Comparison of ENCODE assay signal across 11 mouse cellular contexts in genomic region chr11:4998352-4998751, GRCm38 (mm10). TPM values are rescaled to one million over a fixed set of nuclear protein-coding genes. Genes with fewer than 3 reads are reported as not detected.
DNase-seq lines count a peak whose midpoint lies in the region; ATAC-seq lines count a peak whose summit lies in the region.
"Had no signal": no experiment of that assay in that cellular context is flagged by ENCODE, and none has a peak within 500 bp of the region (broad histone marks: within the 10 kb centered on the region; RNA-seq: fewer than 3 reads in every experiment).

No protein-coding gene starts in this region.

- H3K4me3 ChIP-seq in intestine, embryonic 15.5 days (replicated peaks): no peak overlapping the region
- H3K4me3 ChIP-seq: embryonic facial prominence, embryonic 12.5 days had no signal

- peak overlapping the region; percentile 22 for H3K4me2 ChIP-seq in intestine, embryonic 15.5 days (replicated peaks)
- H3K4me2 ChIP-seq: embryonic facial prominence, embryonic 12.5 days had no signal

- DNase-seq in heart, postnatal 4 days: peak; percentile 15
- DNase-seq in heart, adult 9 months (ENCODE audit: low spot score in 2 of 2): no peak
- DNase-seq in large intestine, adult 2 months (ENCODE audit: low read depth, low spot score): peak; percentile 75
- peak; percentile 48 for DNase-seq in retina, embryonic 14.5 days (ENCODE audit: low spot score)
- no peak for DNase-seq in right cerebral cortex, postnatal 25 days
- DNase-seq in cerebellum, postnatal 4 days (ENCODE audit: low spot score in 2 of 2): no peak
- no peak for DNase-seq in thymus, postnatal 14 days

- ATAC-seq in intestine, embryonic 15.5 days: peak; percentile 94

- H3K27ac ChIP-seq in intestine, embryonic 15.5 days: peak overlapping the region; percentile 82
- H3K27ac ChIP-seq: embryonic facial prominence, embryonic 12.5 days had no signal

- no peaks in the 10 kb centered on the region; the same call in 1 of the 2 replicates for H3K36me3 ChIP-seq in intestine, embryonic 15.5 days

- 54% methylated on average over 3 of the region's 3 CpGs for WGBS in intestine, embryonic 15.5 days
- 28% methylated on average over 3 of the region's 3 CpGs for WGBS in large intestine, adult 2 months

- no peaks in the 10 kb centered on the region for H3K9me3 ChIP-seq in intestine, embryonic 15.5 days
- H3K9me3 ChIP-seq: embryonic facial prominence, embryonic 12.5 days had no signal

- no peak overlapping the region for H3K9ac ChIP-seq in intestine, embryonic 15.5 days
- H3K9ac ChIP-seq: embryonic facial prominence, embryonic 12.5 days had no signal

- H3K4me1 ChIP-seq in intestine, embryonic 15.5 days (replicated peaks): peaks cover 13% of the 10 kb centered on the region

- no peaks in the 10 kb centered on the region for H3K27me3 ChIP-seq in intestine, embryonic 15.5 days (replicated peaks)
- H3K27me3 ChIP-seq: embryonic facial prominence, embryonic 12.5 days had no signal

RNA-seq across cellular contexts. Expression of gene Ap1b1, which starts 11.7 kb away (rescaled TPM):
- 10 to 100 TPM; 45.6 to 45.7 TPM for total RNA-seq in heart, postnatal 4 days (2021)
- 63.5 and 71.3 TPM in 2 replicates for polyA plus RNA-seq in intestine, embryonic 15.5 days (2015; fragmentation: Nextera tagmentation; extraction: Ambion mirVana)
- 76.6 and 116 TPM in 2 replicates for polyA plus RNA-seq in large intestine, adult 2 months (2012; rRNA removed)

RNA-seq across cellular contexts. Expression of gene Nefh, which starts 50.5 kb away (rescaled TPM):
- total RNA-seq in heart, postnatal 4 days (2021): not detected
- 0.58 and 0.76 TPM in 2 replicates for polyA plus RNA-seq in intestine, embryonic 15.5 days (2015; fragmentation: Nextera tagmentation; extraction: Ambion mirVana)
- 0.12 and 0.24 TPM in 2 replicates for polyA plus RNA-seq in large intestine, adult 2 months (2012; rRNA removed)
- total RNA-seq: gastrocnemius, adult 18-20 months had no signal

RNA-seq across cellular contexts. Expression of gene Rasl10a, which starts 59.6 kb away (rescaled TPM):
- total RNA-seq in heart, postnatal 4 days (2021): 1 to 10 TPM in 1 of 2 experiments, under 1 TPM in 1; 0.41 to 1.0 TPM
- polyA plus RNA-seq in intestine, embryonic 15.5 days (2015; fragmentation: Nextera tagmentation; extraction: Ambion mirVana): 0.68 and 0.90 TPM in 2 replicates
- 0.91 and 1.1 TPM in 2 replicates for polyA plus RNA-seq in large intestine, adult 2 months (2012; rRNA removed)
- total RNA-seq: hematopoietic stem cell, adult 5-6 weeks had no signal

Comparison
In these comparisons a context has a peak if more than half of its experiments do, and no peak if none do; other contexts are left out.
1. DNase-seq: peak in heart, postnatal 4 days (single experiment), large intestine, adult 2 months (single experiment) and retina, embryonic 14.5 days (single experiment); none in heart, adult 9 months (0 of 2), right cerebral cortex, postnatal 25 days (single experiment), cerebellum, postnatal 4 days (0 of 2) and thymus, postnatal 14 days (single experiment).